12 mouse cellular contexts compared by ENCODE assay signal in the genomic region with DNA sequence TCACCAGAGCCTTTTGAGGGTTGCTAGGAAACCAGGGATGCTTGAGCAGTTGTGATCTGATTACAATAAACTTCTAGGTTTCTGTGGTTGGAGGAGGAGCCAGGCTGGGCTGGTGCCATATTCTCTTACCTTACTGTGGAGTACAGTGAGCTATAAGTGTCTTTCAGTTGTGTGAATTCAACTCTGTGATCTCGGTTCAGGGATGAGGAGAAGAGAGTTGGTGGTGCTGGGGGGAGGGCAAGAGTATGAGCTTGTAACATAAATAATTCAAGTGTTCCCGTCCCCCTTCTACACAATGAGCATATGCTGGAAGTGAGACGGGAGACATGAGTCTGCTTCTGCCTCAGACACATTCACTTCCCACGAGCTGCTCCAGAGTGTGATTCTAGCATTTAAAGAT. TPM values are rescaled to one million over a fixed set of nuclear protein-coding genes. Genes with fewer than 3 reads are reported as not detected.
DNase-seq lines count a peak whose midpoint lies in the region.
"Had no signal": no experiment of that assay in that cellular context is flagged by ENCODE, and none has a peak within 500 bp of the region (broad histone marks: within the 10 kb centered on the region; RNA-seq: fewer than 3 reads in every experiment).

No protein-coding gene starts in this region.

- DNase-seq in heart, adult 11 months, result peak; percentile 76
- DNase-seq in heart, postnatal 36 days, result no peak
- peak; percentile 88 for DNase-seq in brain, adult 2 months (ENCODE audit: low read depth, low spot score)
- peak; percentile 26 to 32 for DNase-seq in frontal cortex, postnatal 25 days (ENCODE audit: low spot score in 2 of 2)
- peak; percentile 69 to 71 for DNase-seq in right cerebral cortex, adult 2 months (ENCODE audit: low spot score in 2 of 2)
- DNase-seq in embryo, embryonic 10.5 days (ENCODE audit: low spot score), result no peak
- DNase-seq in testis, postnatal 10 days (ENCODE audit: low spot score), result no peak
- DNase-seq in embryo, embryonic 11 days, result no peak
- DNase-seq: cerebellum, adult 8-10 months; gastrocnemius, postnatal 10 days; lung, postnatal 14 days; thymus, postnatal 25 days had no signal

- intact Hi-C loops in heart, postnatal 36 days (cut with DNase I), result no loop called here

RNA-seq across cellular contexts. Expression of a gene that starts 30.6 kb away (rescaled TPM):
- total RNA-seq in heart, postnatal 36 days (2021), result not detected

Comparison
In these comparisons a context has a peak if more than half of its experiments do, and no peak if none do; other contexts are left out.
1. DNase-seq: peak in heart, adult 11 months (single experiment), brain, adult 2 months (single experiment), frontal cortex, postnatal 25 days (2 of 2) and right cerebral cortex, adult 2 months (2 of 2); none in heart, postnatal 36 days (0 of 2), embryo, embryonic 10.5 days (single experiment), testis, postnatal 10 days (single experiment) and embryo, embryonic 11 days (single experiment).